Mouse (Mus musculus) embryo, embryonic 10 days (tissue): ENCODE measurements around the gene Cyth1.

Experiments
- DNase-seq: peaks from one replicate; pipeline ENCODE4 v3.0.0-alpha.2; 2015; ENCODE audit warnings: low spot score

Gene Cyth1

GRCm38 (mm10) chr11:118222917-118223316 is 25.5 kb downstream of the Cyth1 start:
- no peak for DNase-seq

DNA sequence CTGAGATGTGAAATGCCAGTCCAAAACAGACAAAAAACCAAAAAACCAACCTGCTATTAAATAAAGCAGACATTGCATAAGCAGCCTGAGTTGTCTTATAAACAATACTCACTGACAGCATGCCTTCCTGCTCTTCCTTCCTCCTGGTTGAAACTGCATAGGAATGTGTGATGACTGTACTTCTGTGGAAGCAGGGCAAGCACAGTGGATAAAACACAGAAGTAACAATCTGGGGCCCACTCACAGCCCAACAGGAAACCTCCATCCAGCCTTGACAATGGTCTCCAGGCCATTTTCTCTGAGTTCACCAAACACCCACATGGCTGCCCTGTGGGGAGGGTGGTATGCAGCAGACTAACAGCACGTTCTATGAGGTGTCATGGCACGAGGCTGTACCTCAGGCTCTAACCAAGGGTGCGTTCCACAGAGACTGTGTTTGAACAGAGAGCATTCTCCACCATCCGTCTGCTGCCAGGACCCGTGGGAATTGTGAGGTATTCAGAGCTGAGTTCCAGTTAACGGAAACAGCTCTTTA is 26.0 kb downstream of the Cyth1 start:
- DNase-seq: no peak

GRCm38 (mm10) chr11:118220561-118221262 is 27.7 kb downstream of the Cyth1 start:
- DNase-seq: peak; percentile 80

DNA sequence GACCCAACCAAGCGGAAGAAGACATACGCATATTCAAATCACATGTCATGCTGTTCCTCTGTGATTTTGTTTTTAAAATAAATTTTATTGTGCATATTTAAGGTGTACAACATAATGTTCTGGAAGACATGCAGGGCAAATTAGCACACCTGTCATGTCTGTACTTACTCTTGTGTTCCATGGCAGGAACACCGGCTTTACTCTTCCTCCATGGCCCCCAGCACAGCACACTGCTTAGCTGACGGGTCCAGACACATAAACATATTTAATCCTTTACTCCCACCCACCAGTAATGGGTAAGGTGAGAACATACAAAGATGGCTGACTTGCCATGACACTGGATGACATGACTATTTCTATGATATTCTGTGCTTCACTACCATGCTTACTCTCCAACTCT is 29.3 kb downstream of the Cyth1 start:
- DNase-seq: no peak

- DNase-seq: no peak
Observed at GRCm38 (mm10) chr11:118216468-118216867, 31.9 kb downstream of the Cyth1 start.

DNA sequence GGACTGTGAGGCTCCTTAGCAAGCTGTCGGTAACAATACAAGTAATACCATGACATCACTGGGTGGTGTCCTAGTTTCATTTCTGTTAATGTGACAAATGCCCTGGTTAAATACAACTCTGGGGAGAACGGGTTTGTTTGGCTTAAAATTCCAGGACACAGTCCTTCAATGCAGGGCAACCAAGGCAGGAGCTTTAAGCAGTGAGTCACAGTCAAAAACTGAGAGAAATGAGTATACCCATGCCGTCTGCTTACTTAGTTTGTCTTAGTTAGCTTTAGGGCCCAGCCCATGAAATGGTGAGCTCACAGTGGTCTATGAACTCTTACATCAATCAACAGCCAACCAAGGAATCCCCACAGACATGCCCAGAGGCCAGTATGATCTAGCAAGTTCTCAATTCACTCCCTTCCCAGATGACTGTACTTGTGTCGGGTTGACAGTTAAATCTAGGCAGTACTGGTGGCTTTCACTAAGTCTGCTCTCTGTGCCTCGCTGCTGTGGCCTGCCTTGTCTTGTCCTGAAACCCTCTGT is 32.4 kb downstream of the Cyth1 start:
- DNase-seq: no peak

GRCm38 (mm10) chr11:118212636-118213112 is 35.7 kb downstream of the Cyth1 start:
- DNase-seq: no peak

GRCm38 (mm10) chr11:118211749-118212635 is 36.4 kb downstream of the Cyth1 start:
- DNase-seq: peak; percentile 34

DNA sequence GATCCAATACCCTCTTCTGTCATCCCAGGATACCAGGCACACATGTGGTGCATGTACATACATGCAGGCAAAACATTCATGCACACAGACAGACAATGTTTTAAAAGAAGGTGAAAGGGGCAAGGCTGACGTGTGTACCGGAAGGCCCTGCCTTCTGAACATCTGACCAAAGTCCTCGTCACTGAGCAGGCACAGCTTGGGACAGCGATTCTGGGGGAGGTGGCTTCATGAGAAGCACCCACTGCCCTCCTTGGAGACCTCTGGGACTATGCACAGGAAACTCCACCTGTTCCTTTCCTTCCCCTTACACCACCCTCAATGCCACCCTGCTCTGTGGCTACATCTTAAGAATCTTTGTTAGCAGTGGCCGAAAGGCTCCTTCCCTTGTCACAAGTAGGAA is 37.4 kb downstream of the Cyth1 start:
- no peak for DNase-seq

DNA sequence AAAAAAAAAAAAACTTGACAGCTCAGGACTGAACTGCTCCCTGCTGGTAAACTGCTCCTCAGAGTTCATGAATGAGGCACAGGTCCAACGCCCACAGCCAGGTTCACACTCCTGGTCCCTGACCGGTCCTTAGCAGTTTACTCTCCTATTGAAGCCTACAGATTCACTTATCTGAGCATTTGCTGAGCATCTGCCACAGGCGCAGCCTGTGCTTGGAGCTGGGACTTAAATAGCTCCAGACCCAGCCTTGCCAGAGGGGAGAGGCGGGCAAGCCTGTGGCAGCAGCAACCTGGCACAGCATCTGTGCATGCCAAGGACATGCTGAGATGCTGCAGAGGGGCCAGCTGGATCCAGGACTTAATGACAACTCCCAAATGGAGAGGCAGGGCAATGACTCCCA is 38.3 kb downstream of the Cyth1 start:
- no peak for DNase-seq

GRCm38 (mm10) chr11:118209376-118209775 is 39.0 kb downstream of the Cyth1 start:
- no peak for DNase-seq

- DNase-seq: peak; percentile 79
Observed at GRCm38 (mm10) chr11:118208672-118209272, 39.6 kb downstream of the Cyth1 start.

DNA sequence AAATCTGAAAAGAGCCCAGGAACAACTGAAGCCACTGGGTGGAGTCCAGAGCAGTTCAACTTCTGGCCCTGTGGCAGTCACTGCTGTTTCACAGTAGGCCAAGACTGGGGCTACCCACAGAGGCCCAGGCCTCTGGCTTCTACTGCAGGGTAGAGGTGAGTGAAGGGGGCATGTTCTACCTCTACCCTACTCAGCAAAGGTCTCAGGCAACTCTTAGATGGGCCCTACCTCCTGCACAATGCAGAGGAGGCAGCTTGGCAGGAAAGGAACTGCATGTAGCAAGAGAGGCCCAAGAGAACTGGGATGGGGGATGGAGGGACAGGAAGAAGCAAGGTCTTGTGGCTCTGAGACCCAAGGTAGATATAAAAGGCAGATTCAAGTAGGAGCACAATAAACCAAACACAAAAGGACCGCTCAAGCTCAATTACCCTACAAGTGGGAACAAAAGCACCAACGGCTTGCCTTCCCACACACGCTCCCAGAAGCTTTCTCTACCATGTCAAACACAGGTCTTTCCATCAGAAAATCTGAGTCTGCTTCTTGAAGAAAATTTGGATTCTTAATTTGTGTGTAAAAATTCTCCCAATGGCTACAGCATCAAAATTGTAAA is 40.9 kb downstream of the Cyth1 start:
- no peak for DNase-seq

DNA sequence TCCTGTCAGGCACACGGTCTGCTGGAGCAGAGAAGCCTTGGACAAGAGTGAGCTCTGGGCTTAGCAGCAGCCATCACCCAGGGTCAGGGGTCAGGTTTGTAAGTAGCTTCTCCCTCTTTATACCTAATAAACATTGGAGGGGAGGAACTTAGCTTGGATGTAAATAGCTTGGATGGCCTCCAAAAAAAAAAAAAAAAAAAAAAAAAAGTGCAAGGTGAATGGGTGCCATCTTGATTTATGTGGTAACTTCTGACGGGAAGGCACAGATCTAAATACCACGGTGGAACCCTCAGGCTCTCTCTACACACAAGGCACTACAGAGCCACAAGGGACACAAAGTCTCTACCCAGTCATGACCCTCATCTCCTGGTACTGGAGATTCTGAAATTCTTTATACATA is 42.1 kb downstream of the Cyth1 start:
- DNase-seq: no peak

GRCm38 (mm10) chr11:118203469-118203868 is 44.9 kb downstream of the Cyth1 start:
- DNase-seq: no peak

GRCm38 (mm10) chr11:118202410-118203233 is 45.8 kb downstream of the Cyth1 start:
- peak; percentile 91 for DNase-seq

DNA sequence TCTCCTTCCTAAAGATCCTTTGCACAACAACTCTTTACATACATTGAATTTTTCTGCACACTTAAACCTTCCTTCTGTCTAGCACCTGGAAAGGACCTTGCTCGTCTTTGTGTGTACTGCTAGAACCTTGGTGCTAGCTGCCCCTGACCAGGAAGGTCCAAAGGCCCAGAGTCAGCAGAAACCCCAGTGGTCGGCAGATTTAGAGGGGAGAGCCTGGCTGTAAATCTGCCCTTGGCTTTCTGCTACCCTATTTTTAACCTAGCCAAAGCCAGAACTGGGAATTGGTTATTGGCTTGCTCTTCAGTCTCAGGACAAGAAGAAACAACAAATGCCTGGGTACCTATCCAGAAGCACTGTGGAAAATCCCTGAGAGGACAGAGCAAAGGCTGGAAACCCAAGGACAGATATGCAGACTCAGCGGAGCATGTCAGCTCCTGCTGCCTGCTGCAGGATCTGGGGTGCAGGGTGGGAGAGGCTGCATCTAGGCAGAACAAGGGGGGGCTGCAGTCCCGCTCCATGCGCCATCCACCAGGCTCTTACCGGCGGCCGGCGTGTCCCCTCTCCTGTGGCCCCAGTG is 46.5 kb downstream of the Cyth1 start:
- DNase-seq: no peak

DNA sequence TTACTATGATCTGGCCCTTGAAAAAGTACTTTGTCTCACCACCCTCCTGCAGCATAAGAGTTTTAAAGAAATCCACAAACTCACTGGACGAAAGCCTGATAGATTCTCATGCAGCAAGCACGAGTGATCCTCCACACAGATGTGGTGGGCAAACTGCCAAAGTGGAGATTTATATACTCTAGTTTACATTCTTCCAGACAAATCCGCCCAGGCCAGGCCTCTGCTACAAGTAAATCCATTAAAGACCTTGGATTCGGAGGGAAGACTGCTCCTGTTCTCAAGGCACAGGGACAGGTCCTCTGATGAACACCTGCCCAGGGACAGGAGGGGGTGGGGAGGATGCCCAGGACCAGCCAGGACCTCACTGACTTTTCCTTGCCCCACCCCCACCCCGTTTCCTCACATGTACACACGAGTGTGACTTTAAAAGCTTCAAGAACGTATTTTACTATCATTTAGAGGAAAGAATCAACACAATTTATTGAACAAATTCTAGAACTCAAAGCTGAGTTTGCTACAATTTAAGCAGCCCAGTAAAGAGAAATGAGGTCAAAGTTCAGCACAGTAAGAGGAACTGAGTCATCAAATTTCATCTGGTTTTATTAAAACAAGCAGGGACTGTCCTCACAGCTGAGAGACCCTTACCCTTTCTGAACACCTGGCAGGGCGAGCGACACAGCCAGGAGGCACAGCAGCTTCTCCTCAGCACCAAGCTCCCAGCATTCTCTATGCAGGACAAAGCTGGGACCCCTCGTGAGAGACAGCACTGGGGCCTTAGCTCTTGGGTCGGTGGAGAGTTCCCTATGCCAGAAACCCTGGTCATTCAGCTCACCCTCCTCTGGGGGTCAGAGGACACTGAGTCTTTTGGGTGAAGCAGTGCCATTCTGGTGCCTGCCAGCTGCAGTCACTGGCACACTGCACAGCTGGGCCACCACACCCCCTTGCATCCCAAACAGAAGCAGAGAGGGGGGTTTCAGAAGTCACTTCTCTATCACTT is 47.3 kb downstream of the Cyth1 start:
- no peak for DNase-seq

- DNase-seq: peak; percentile 44
Observed at GRCm38 (mm10) chr11:118198296-118198600, 50.1 kb downstream of the Cyth1 start.
